Mouse (Mus musculus) activated CD4-positive, CD25-positive, alpha-beta regulatory T cell (primary cell): Measurements from ENCODE around the gene Olfr1. TPM values are rescaled to one million over a fixed set of nuclear protein-coding genes. Genes with fewer than 3 reads are reported as not detected.

Source experiments
- polyA plus RNA-seq, 2 experiments: library from polyadenylated mRNA; unstranded; fragments of 100-300 nt; shearing (Covaris generic); gene quantifications; one replicate each; pipeline ENCODE4 v1.2.1; 2017

The Olfr1 gene
- polyA plus RNA-seq = not detected

DNA sequence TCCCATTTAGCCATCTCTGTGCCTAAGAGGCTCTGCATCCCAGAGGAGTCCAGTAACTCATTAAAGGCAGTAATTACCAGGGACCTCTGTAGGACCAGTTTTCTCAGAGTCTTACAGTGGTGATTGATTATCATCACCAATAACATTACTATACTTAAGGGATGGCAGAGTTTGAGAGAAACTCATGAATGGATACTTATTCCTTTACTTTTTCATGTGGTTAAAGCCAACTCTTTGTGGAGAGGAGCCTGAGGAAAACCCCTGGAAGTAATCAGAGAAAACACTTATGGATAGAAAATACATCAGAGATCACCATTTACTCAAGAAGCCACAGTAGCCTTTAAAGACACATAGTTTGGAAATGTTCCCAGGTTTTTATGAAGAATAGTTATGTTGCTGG is at the start of gene Olfr1:
Gene Olfr1 (minus strand): TSS at position 101 of the 400 bp plus-strand sequence.

DNA sequence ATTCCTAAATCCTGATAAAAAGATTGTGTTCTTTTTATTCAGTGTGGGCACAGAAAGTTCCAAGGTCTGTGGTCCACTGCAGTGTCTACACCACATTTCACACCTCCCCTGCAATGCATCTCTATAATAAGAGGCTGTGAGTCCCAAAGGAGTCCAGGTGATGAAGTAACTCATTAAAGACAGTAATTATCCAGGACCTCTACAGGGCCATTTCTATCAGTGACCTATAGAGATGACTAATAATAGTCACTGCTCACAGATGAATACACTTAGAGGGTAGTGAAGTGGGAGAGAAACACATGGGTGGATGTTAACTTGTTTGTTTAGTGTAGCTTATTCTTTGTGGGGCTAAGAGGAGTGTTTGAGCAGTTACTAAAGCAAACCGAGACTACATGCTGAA is 29.0 kb upstream of the Olfr1 start, which contains the start of gene Olfr378:
Gene Olfr378 (minus strand): TSS at position 101 of the 400 bp plus-strand sequence.

DNA sequence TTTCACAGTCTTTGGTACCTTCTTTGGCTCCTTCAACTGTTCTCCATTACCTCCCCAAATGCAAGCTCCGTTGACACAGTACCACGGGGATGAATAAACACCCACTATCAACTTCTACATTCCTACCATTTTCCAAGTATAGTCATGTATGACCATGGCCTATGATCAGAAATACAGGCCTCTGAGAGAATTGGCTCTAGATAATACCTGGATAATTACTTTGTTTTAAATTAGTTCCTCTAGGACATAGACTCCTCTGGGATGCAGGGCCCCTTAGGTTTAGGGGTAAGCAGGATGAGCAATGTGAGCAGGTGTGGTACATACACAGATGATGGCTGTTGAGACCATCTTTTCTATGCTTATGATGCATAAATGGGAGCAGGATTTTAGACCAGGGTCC is 28.5 kb downstream of the Olfr1 start, which contains the start of gene Olfr376:
Gene Olfr376 (plus strand): TSS at position 301 of the 400 bp plus-strand sequence.

DNA sequence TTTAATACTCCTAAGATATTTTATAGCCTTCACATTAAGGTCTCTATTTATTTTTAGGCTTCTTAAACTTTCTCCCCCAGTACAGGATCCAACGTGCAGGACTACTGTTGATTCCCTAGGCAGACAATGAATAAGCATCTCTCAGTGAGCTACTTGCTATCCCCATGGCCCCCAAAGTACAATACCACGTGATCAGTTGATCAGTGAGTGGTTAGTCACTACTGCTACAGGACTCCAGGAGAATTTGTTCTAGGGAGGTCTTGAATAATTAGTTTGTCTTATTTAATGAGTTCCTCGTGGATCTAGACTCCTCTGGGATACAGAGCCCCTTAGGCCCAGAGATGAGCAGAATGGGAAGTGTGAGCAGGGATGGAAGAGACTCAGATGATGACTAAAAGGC is 48.9 kb downstream of the Olfr1 start, which contains the start of gene Olfr20:
Gene Olfr20 (plus strand): TSS at position 301 of the 400 bp plus-strand sequence.

Other genes with a start within 250 kb of the Olfr1 start
- under 1 TPM; 0.19 to 0.61 TPM for gene P2rx5, start 239.2 kb downstream of the Olfr1 start, polyA plus RNA-seq
- 100 to 1,000 TPM in 1 of 2 experiments, 10 to 100 TPM in 1; 60.0 to 102 TPM for gene Emc6, start 222.6 kb downstream of the Olfr1 start, polyA plus RNA-seq
- 10 to 100 TPM; 29.9 to 32.4 TPM for gene Tax1bp3, start 222.5 kb downstream of the Olfr1 start, polyA plus RNA-seq
- gene Ctns, start 200.6 kb downstream of the Olfr1 start, polyA plus RNA-seq = 10 to 100 TPM; 11.4 to 11.7 TPM
- 1 to 10 TPM; 6.0 to 7.6 TPM for gene Shpk, start 200.2 kb downstream of the Olfr1 start, polyA plus RNA-seq
- gene Trpv1, start 165.3 kb downstream of the Olfr1 start, polyA plus RNA-seq = not detected
- gene Trpv3, start 132.2 kb downstream of the Olfr1 start, polyA plus RNA-seq = under 1 TPM in 1 of 2 experiments, not detected in 1; 0.05 TPM
- under 1 TPM in 1 of 2 experiments, not detected in 1; 0.16 TPM for gene Aspa, start 70.0 kb downstream of the Olfr1 start, polyA plus RNA-seq
- not detected for gene Gm49340, start 69.9 kb downstream of the Olfr1 start, polyA plus RNA-seq
- gene Spata22, start 69.9 kb downstream of the Olfr1 start, polyA plus RNA-seq = not detected
- gene Olfr20, start 48.8 kb downstream of the Olfr1 start, polyA plus RNA-seq = under 1 TPM in 1 of 2 experiments, not detected in 1; 0.07 TPM
- gene Olfr376, start 28.4 kb downstream of the Olfr1 start, polyA plus RNA-seq = not detected
- gene Olfr378, start 28.9 kb upstream of the Olfr1 start, polyA plus RNA-seq = not detected
- under 1 TPM in 1 of 2 experiments, not detected in 1; 0.10 TPM for gene Olfr380, start 57.9 kb upstream of the Olfr1 start, polyA plus RNA-seq
- not detected for gene Olfr381, start 92.0 kb upstream of the Olfr1 start, polyA plus RNA-seq
- not detected for gene Olfr382, start 117.6 kb upstream of the Olfr1 start, polyA plus RNA-seq
- gene Olfr385, start 193.4 kb upstream of the Olfr1 start, polyA plus RNA-seq = not detected
- gene Olfr384, start 199.0 kb upstream of the Olfr1 start, polyA plus RNA-seq = under 1 TPM in 1 of 2 experiments, not detected in 1; 0.20 TPM